Mouse (Mus musculus) embryonic facial prominence, embryonic 12.5 days (tissue): ENCODE data around the gene Il9. TPM values are rescaled to one million over a fixed set of nuclear protein-coding genes. Genes with fewer than 3 reads are reported as not detected.

Experiments used
- ATAC-seq: fragments of 200-750 bp; cut with Nextera tagmentation; 2 replicates; pipeline ENCODE4 v1.8.0; 2017; ENCODE audit not compliant: insufficient number of reproducible peaks, insufficient read depth, low FRiP score, low TSS enrichment
- H3K27ac ChIP-seq: fragments of 300-500 bp; sonication (generic); 2 replicates; pipeline ENCODE4 v1.5.1; 2016; ENCODE audit warnings: mild to moderate bottlenecking
- H3K27me3 ChIP-seq: fragments of 300-500 bp; sonication (generic); 2 replicates; pipeline ENCODE4 v1.6.1; 2016; ENCODE audit warnings: mild to moderate bottlenecking, moderate library complexity
- H3K36me3 ChIP-seq: fragments of 300-500 bp; sonication (generic); 2 replicates; pipeline ENCODE4 v1.6.1; 2016; ENCODE audit warnings: mild to moderate bottlenecking
- H3K4me1 ChIP-seq: fragments of 300-500 bp; sonication (generic); 2 replicates; pipeline ENCODE4 v1.6.1; 2016
- H3K4me2 ChIP-seq: fragments of 300-500 bp; sonication (generic); replicated peaks from 2 replicates; pipeline ENCODE4 v1.6.1; 2016; ENCODE audit warnings: mild to moderate bottlenecking, moderate library complexity
- H3K4me3 ChIP-seq: fragments of 300-500 bp; sonication (generic); 2 replicates; pipeline ENCODE4 v1.5.1; 2016; ENCODE audit warnings: mild to moderate bottlenecking
- H3K9ac ChIP-seq: fragments of 300-500 bp; sonication (generic); 2 replicates; pipeline ENCODE4 v1.6.1; 2016; ENCODE audit warnings: mild to moderate bottlenecking, moderate library complexity
- H3K9me3 ChIP-seq: fragments of 300-500 bp; sonication (generic); 2 replicates; pipeline ENCODE4 v1.6.1; 2016; ENCODE audit warnings: mild to moderate bottlenecking, moderate library complexity
- WGBS: fragments of 180-500 bp; shearing (Covaris S2); methylation state at CpG from one replicate; pipeline ENCODE4 v1.1.7; 2016; 5-methylcytosine and 5-hydroxymethylcytosine counted together
- polyA plus RNA-seq: library from polyadenylated mRNA; unstranded; fragments of >200 nt; fragmentation: Nextera tagmentation; extraction: Ambion mirVana; gene quantifications from 2 replicates; pipeline ENCODE4 v1.2.1, GENCODE M21; 2016

Il9 gene
- polyA plus RNA-seq, 1 experiment from 2014 or later: not detected

DNA sequence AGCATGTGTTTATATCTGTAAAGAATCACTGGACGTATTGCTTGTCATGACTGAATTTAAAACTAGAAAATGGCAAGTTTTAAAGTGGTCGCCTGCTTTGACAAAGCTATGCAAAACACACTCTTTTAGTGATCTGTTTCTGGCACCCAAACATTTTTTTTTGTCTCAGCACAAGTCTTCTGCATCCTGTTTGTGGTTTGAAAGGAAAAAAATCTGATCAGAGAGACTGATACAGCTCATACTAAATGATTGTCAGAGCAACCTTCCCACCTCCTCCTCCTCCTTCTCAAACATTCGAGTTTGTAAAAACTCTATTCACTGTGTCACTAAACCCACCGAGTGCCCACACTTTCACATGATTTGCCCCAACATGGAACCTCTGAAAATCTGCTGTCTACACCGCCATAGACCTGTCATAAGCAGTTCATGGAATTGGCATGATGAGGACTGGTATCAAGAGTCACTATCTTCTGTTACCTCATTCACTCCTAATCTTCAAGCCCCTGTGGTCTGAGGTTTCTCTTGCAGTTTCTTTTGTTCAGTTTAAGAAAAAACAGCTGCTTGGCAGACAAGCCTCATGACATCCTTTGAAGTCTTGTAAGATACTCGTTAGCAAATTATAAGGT lies 24.9 kb upstream of the Il9 start:
- Histone ChIP-seq H3K4me2 (no peak overlapping the region), H3K27ac (no peak overlapping the region), H3K36me3 (no peaks in the 10 kb centered on the region), H3K9ac (no peak overlapping the region), H3K4me3 (no peak overlapping the region), H3K4me1 (no peaks in the 10 kb centered on the region), H3K9me3 (no peaks in the 10 kb centered on the region), H3K27me3 (no peaks in the 10 kb centered on the region)
- WGBS: 70% methylated on average over 6 of the region's 6 CpGs
- ATAC-seq: no peak

DNA sequence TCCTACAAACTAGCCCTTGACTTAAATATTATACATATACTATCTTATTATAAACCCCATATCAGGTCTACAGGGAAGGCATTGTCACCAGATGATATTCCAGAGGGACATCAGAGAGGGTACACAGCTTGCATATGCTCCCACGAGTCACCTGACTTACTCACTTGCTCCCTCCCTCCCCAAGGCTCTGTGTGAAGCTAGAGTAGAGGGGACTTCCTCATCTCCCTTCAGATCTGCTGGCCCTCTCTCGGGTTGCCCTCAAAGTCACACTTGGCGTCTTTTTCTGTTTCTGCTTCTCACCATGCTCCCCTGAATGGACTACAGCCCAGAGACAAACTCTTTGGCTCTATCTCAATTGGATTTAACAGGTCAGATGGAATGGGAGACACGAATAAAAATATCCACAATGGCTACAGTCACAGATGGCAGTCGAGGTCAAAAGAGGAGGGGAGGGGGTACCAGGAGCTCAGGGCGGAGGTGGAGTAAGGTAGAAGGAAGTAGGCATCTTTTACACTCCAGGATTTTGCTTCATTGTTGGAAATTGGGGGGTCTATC lies 19.9 kb upstream of the Il9 start:
- no peaks in the 10 kb centered on the region for H3K27me3 ChIP-seq
- no peak for ATAC-seq
- 70% methylated on average over 6 of the region's 6 CpGs for WGBS
- H3K4me2 ChIP-seq: no peak overlapping the region
- no peak overlapping the region for H3K27ac ChIP-seq
- no peaks in the 10 kb centered on the region for H3K4me1 ChIP-seq
- H3K36me3 ChIP-seq: no peaks in the 10 kb centered on the region
- no peaks in the 10 kb centered on the region for H3K9me3 ChIP-seq
- H3K4me3 ChIP-seq: no peak overlapping the region
- no peak overlapping the region for H3K9ac ChIP-seq

DNA sequence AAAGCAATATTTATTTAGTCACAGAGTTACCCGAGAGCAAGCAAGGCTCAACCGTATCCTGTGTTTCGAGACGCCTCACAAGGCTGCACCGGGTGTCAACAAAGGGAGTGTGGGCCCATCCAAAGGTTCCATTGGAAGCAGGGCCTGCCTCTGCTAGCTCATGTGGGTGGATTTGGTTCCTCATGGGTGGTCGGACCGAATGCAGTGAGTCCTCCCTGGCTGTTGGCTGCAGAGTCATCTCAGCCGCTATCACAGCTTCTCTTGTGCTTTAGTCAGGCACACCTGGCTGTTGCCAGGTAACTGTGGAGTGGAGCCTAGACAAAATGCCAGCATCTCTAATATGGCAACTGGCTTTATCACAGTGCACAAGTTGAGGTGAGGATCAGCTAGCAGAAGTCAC lies 18.6 kb upstream of the Il9 start:
- Histone ChIP-seq H3K9me3 (no peaks in the 10 kb centered on the region), H3K4me2 (no peak overlapping the region), H3K27ac (no peak overlapping the region), H3K9ac (no peak overlapping the region), H3K27me3 (no peaks in the 10 kb centered on the region), H3K4me1 (no peaks in the 10 kb centered on the region), H3K4me3 (no peak overlapping the region), H3K36me3 (no peaks in the 10 kb centered on the region)
- WGBS: 89% methylated on average over 8 of the region's 8 CpGs
- ATAC-seq: no peak

DNA sequence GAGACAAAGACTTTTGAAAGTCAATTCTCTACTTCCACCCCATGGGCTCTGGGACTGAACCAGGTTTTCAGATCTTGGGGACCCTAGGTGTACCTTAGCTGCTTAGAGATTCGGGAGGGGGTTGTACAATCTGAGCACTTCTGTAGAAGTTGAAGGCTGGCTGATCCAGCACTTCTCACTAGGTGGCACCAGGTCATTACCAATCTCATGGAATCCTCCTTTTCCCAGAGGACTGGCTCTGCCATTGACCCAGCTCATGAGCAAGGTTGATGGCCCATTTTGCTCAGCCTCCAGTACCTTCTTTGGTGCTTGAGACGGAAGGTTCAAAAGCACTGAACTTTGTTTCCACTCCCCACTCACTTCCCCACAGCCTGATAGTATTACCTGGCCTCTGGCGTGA lies 18.1 kb upstream of the Il9 start:
- no peaks in the 10 kb centered on the region for H3K9me3 ChIP-seq
- ATAC-seq: no peak
- H3K9ac ChIP-seq: no peak overlapping the region
- H3K4me3 ChIP-seq: no peak overlapping the region
- no peak overlapping the region for H3K27ac ChIP-seq
- no peaks in the 10 kb centered on the region for H3K4me1 ChIP-seq
- H3K4me2 ChIP-seq: no peak overlapping the region
- no peaks in the 10 kb centered on the region for H3K27me3 ChIP-seq
- no peaks in the 10 kb centered on the region for H3K36me3 ChIP-seq
- WGBS: 80% methylated on average over 3 of the region's 3 CpGs

DNA sequence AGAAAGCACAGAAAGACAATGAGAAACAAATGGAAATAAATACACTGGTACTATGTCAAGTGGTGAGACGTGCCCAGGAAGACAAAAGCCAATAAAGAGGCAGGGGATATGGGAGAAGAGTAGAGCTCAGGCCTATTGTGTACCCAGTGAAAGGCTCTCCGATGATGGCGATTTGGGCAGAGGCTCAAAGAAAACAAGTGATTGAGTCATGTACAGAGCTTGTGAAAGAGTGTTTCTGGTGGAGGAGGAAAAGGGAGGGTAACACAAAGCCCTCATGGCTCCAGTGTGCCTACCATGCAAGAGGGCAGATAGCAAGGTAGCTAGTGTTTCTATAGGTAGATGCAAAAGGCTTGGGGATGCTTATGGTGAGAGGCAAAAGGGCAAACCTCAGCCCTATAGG lies 12.4 kb upstream of the Il9 start:
- no peaks in the 10 kb centered on the region for H3K4me1 ChIP-seq
- 77% methylated on average over 3 of the region's 3 CpGs for WGBS
- H3K9ac ChIP-seq: no peak overlapping the region

DNA sequence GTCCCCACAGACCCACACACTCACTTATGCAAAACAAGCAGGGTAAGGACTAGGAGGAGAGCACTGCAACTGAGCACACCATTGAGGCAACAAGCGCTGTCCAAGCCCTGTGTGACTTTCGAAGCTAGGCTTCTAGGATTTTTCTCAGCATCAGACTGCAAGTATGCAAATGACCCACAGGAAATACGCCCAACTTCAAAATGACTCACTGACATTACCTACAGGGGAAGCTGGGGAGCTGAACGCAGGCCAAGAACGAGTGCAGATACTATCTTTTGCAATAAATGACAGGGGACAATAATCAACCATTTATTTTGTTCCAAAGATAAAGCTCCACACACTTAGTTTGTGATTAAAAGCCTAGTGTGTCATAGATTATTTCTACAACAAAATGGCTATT lies 6.0 kb upstream of the Il9 start:
- H3K27ac ChIP-seq: no peak overlapping the region
- H3K27me3 ChIP-seq: no peaks in the 10 kb centered on the region
- H3K4me3 ChIP-seq: no peak overlapping the region
- H3K9me3 ChIP-seq: no peaks in the 10 kb centered on the region
- no peak for ATAC-seq
- H3K4me2 ChIP-seq: no peak overlapping the region
- H3K9ac ChIP-seq: no peak overlapping the region
- H3K4me1 ChIP-seq: no peaks in the 10 kb centered on the region
- 76% methylated on average over 5 of the region's 5 CpGs for WGBS
- H3K36me3 ChIP-seq: no peaks in the 10 kb centered on the region

More for the DNA sequence above, 12.4 kb upstream of the Il9 start:
- Histone ChIP-seq H3K36me3 (no peaks in the 10 kb centered on the region), H3K4me2 (no peak overlapping the region), H3K27me3 (no peaks in the 10 kb centered on the region), H3K9me3 (no peaks in the 10 kb centered on the region), H3K4me3 (no peak overlapping the region), H3K27ac (no peak overlapping the region)
- ATAC-seq: no peak

- Histone ChIP-seq H3K36me3 (no peaks in the 10 kb centered on the region), H3K27ac (no peak overlapping the region), H3K4me1 (no peaks in the 10 kb centered on the region; the same call in none of the 2 replicates), H3K4me2 (no peak overlapping the region), H3K4me3 (no peak overlapping the region), H3K9me3 (no peaks in the 10 kb centered on the region), H3K9ac (no peak overlapping the region), H3K27me3 (no peaks in the 10 kb centered on the region)
- no peak for ATAC-seq
- 84% methylated on average over 6 of the region's 6 CpGs for WGBS
Observed at GRCm38 (mm10) chr13:56478027-56478426, 4.0 kb downstream of the Il9 start.

GRCm38 (mm10) chr13:56477271-56477670 lies 4.8 kb downstream of the Il9 start:
- no peak overlapping the region for H3K4me3 ChIP-seq
- no peak overlapping the region for H3K9ac ChIP-seq
- H3K9me3 ChIP-seq: no peaks in the 10 kb centered on the region
- H3K27me3 ChIP-seq: no peaks in the 10 kb centered on the region
- H3K36me3 ChIP-seq: no peaks in the 10 kb centered on the region
- no peaks in the 10 kb centered on the region; the same call in none of the 2 replicates for H3K4me1 ChIP-seq
- ATAC-seq: no peak
- no peak overlapping the region for H3K4me2 ChIP-seq
- H3K27ac ChIP-seq: no peak overlapping the region
- 29% methylated on average over 6 of the region's 6 CpGs for WGBS

GRCm38 (mm10) chr13:56476790-56477189 lies 5.3 kb downstream of the Il9 start:
- ATAC-seq: no peak
- WGBS: 48% methylated on average over 5 of the region's 5 CpGs
- Histone ChIP-seq H3K27ac (no peak overlapping the region), H3K4me3 (no peak overlapping the region), H3K4me1 (no peaks in the 10 kb centered on the region; the same call in none of the 2 replicates), H3K4me2 (no peak overlapping the region), H3K36me3 (no peaks in the 10 kb centered on the region), H3K9ac (no peak overlapping the region), H3K9me3 (no peaks in the 10 kb centered on the region), H3K27me3 (no peaks in the 10 kb centered on the region)

DNA sequence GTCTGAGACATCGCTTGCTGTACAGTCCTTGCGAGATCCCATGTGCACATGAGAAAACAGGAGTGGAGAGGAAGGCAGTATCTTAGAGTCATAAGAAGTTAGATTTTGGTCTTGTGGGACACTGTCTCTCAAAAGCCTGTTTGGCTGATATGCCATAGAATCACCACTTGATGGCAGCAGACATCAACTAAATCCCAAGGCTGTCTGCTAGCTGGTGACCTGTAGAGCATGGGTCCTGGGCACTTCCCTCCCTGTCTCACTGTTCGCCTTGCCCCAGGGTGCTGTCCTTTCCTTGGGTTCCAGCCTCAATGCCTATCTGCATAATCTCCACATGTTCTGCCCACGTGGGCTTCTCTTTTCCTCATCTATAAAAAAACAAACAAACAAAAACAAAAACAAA lies 6.7 kb downstream of the Il9 start:
- no peaks in the 10 kb centered on the region for H3K27me3 ChIP-seq
- H3K9me3 ChIP-seq: no peaks in the 10 kb centered on the region
- H3K27ac ChIP-seq: no peak overlapping the region
- WGBS: 35% methylated on average over 4 of the region's 4 CpGs
- H3K4me2 ChIP-seq: no peak overlapping the region
- no peaks in the 10 kb centered on the region for H3K36me3 ChIP-seq
- H3K9ac ChIP-seq: no peak overlapping the region
- H3K4me1 ChIP-seq: no peaks in the 10 kb centered on the region; the same call in none of the 2 replicates
- no peak for ATAC-seq
- H3K4me3 ChIP-seq: no peak overlapping the region

DNA sequence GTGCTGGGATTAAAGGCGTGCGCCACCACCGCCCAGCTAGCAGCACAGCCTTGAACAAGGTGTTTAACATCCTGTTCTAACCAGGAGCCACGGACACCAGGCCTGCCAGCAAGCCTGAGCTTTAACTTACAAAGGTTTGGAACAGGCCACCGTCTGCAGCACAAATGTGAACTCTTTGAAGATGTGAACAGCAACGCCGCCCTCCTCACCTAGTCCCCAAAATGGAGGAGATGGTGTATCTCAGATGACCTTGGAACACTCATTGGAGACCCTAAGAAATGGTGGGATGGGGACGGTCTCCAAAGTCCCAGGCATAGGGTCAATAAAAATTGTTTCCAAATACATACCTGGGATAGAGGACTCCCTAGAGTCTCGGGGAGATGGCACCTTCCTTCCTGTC lies 9.4 kb downstream of the Il9 start:
- no peak overlapping the region for H3K4me2 ChIP-seq
- no peaks in the 10 kb centered on the region for H3K36me3 ChIP-seq
- no peaks in the 10 kb centered on the region; the same call in none of the 2 replicates for H3K4me1 ChIP-seq
- WGBS: 85% methylated on average over 9 of the region's 9 CpGs
- H3K9me3 ChIP-seq: no peaks in the 10 kb centered on the region
- H3K9ac ChIP-seq: no peak overlapping the region
- H3K27me3 ChIP-seq: no peaks in the 10 kb centered on the region
- no peak overlapping the region for H3K4me3 ChIP-seq
- no peak for ATAC-seq
- H3K27ac ChIP-seq: no peak overlapping the region

- Histone ChIP-seq H3K9ac (no peak overlapping the region), H3K27me3 (no peaks in the 10 kb centered on the region), H3K9me3 (no peaks in the 10 kb centered on the region), H3K4me1 (no peaks in the 10 kb centered on the region; the same call in 1 of the 2 replicates), H3K4me3 (no peak overlapping the region), H3K36me3 (no peaks in the 10 kb centered on the region), H3K4me2 (no peak overlapping the region), H3K27ac (no peak overlapping the region)
- 67% methylated on average over 9 of the region's 9 CpGs for WGBS
- ATAC-seq: no peak
Observed at GRCm38 (mm10) chr13:56471951-56472350, 10.1 kb downstream of the Il9 start.
